Mouse (Mus musculus): ENCODE measurements around the gene Abca3.

DNA sequence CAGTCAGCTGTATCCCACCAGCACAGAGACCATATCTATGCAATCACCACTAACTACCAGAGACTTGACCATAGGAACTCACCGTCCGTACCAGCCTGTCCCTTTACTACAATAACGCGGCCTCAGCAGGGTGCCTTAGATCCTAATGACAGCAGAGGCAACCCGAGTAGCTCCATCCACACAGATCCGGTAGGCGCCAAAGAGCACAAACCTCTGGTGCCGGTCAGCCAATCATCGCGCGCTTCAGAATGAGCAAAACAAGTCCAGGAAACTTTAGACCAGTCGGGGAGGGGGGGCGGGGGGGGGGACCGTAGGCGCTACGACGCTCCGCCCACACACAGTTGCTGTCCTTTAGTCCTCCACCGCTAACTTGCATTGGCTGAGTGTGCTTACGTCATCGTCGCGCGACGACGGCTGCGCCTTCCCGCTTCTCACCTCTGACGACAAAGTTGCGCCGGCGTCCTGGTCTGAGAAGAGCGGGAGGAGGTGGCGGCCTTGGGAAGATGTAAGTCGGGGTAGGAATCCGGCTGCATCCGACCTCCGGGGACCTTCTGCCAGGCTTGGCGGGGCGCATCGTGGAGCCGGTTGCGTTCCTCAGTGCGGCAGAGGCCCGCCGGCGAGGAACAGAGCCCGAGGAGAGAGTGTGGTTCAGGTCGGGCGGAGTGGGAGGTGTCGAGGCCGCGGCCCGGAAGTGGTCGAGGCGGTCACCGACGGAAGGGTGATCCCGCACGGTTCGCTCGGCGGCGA lies 62.7 kb downstream of the Abca3 start, which contains the start of gene Rnps1:
- TF ChIP-seq MAFK (IDR thresholded peaks at IDR 0.05; ENCODE audit: insufficient read depth, low read depth, low read length) = no peak
- no peak for TF ChIP-seq ZC3H11A (IDR thresholded peaks at IDR 0.05; ENCODE audit: borderline replicate concordance, low read depth, low read length)
- TF ChIP-seq HCFC1 (IDR thresholded peaks at IDR 0.05; ENCODE audit: borderline replicate concordance, insufficient read depth, low read length) = peak; percentile 72; the same call in 1 of the 2 replicates

Data from ES-E14 (cell line).